Mouse (Mus musculus) kidney, adult 2 months (tissue): ENCODE measurements around the gene Ifrd2.

Experiments used
- CTCF ChIP-seq: fragments of 200-500 bp; conservative IDR thresholded peaks from 2 replicates; pipeline ENCODE4 v1.5.1; 2011; ENCODE audit warnings: low read depth, mild to moderate bottlenecking, control low read depth, low read length, moderate library complexity, mixed read lengths; ENCODE audit not compliant: insufficient read depth, insufficient read length
- POLR2A ChIP-seq: fragments of 200-500 bp; IDR thresholded peaks from one replicate; pipeline ENCODE4 v1.6.1; 2011; ENCODE audit warnings: low read depth, low read length, control low read depth

DNA sequence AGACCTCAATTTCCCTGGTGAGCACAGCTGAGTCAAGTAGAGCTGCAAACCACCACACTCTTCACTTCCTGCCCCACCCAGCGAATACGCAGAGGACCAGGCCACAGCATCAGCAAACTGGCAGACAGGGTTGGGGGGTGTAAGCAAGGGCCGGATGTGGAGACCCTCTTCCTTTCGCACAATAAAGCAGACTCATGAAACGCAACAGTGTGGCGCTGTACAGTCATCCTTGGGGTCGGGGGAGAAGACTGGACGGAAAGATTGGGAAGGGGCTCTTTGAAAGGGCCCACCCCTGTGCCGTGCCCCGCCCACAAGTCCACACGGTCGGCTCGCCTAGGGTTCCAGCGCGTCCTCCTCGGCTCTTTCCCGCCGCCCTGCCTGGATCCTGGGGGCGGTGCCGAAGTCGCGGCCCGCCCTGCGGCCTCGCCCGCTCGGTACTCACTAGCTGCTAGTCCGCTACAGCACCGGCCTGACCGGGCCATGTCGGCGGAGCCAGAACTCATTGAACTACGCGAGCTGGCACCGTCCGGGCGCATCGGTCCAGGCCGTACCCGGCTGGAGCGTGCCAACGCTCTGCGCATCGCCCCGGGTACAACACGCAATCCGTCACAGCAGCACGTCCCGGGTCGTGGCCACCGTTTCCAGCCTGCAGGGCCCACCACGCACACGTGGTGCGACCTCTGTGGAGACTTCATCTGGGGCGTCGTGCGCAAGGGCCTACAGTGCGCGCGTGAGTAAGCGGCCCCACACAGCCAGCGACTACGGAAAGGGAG lies 36.1 kb upstream of the Ifrd2 start, which contains the start of gene Rassf1:
- TF ChIP-seq POLR2A (peak; percentile 29), CTCF (no peak)
